Mouse (Mus musculus) embryonic facial prominence, embryonic 11.5 days (tissue): ENCODE data around the gene Lrrc41. TPM values are rescaled to one million over a fixed set of nuclear protein-coding genes. Genes with fewer than 3 reads are reported as not detected.

Source experiments
- ATAC-seq: fragments of 200-750 bp; cut with Nextera tagmentation; replicated peaks from 2 replicates; pipeline ENCODE4 v1.8.0; 2017; ENCODE audit warnings: low read depth; ENCODE audit not compliant: insufficient number of reproducible peaks, low FRiP score, low TSS enrichment
- DNase-seq: peaks from one replicate; pipeline ENCODE4 v3.0.0-alpha.2; 2015; ENCODE audit warnings: low spot score
- H3K27ac ChIP-seq: fragments of 300-500 bp; sonication (generic); replicated peaks from 2 replicates; pipeline ENCODE4 v1.5.1; 2014; ENCODE audit warnings: mild to moderate bottlenecking, low read depth, low read length, control low read depth
- H3K27me3 ChIP-seq: fragments of 300-500 bp; sonication (generic); 2 replicates; pipeline ENCODE4 v1.6.1; 2014; ENCODE audit warnings: mild to moderate bottlenecking, low read length, moderate library complexity, mixed read lengths; ENCODE audit not compliant: control insufficient read depth, insufficient read depth
- H3K36me3 ChIP-seq: fragments of 300-500 bp; sonication (generic); replicated peaks from 2 replicates; pipeline ENCODE4 v1.6.1; 2014; ENCODE audit warnings: low read depth, mild to moderate bottlenecking, low read length, moderate library complexity, mixed read lengths; ENCODE audit not compliant: control insufficient read depth, insufficient read depth
- H3K4me1 ChIP-seq: fragments of 300-500 bp; sonication (generic); 2 replicates; pipeline ENCODE4 v1.6.1; 2014; ENCODE audit warnings: low read length, mixed read lengths; ENCODE audit not compliant: control insufficient read depth, insufficient read depth
- H3K4me2 ChIP-seq: fragments of 300-500 bp; sonication (generic); 2 replicates; pipeline ENCODE4 v1.6.1; 2014; ENCODE audit warnings: low read depth, mild to moderate bottlenecking, control low read depth, low read length, moderate library complexity
- H3K4me3 ChIP-seq: fragments of 300-500 bp; sonication (generic); 2 replicates; pipeline ENCODE4 v1.5.1; 2014; ENCODE audit warnings: low read depth, low read length, control low read depth
- H3K9ac ChIP-seq: fragments of 300-500 bp; sonication (generic); replicated peaks from 2 replicates; pipeline ENCODE4 v1.6.1; 2014; ENCODE audit warnings: mild to moderate bottlenecking, control low read depth, low read length
- H3K9me3 ChIP-seq: fragments of 300-500 bp; sonication (generic); replicated peaks from 2 replicates; pipeline ENCODE4 v1.6.1; 2016; ENCODE audit warnings: mild to moderate bottlenecking, low read length, inconsistent platforms, mixed read lengths; ENCODE audit not compliant: control insufficient read depth
- WGBS: fragments of 180-500 bp; shearing (Covaris S2); extraction: QIAGEN DNeasy Blood & Tissue Kit; methylation state at CpG from one replicate; pipeline ENCODE4 v1.1.7; 2014; 5-methylcytosine and 5-hydroxymethylcytosine counted together
- polyA plus RNA-seq: library from polyadenylated mRNA; unstranded; fragments of >200 nt; fragmentation: Nextera tagmentation; extraction: Ambion mirVana; gene quantifications from 2 replicates; pipeline ENCODE4 v1.2.1, GENCODE M21; 2014

The Lrrc41 gene
- polyA plus RNA-seq, 1 experiment from 2014 or later, result 74.8 TPM

GRCm38 (mm10) chr4:116143891-116144717 is 69.0 kb downstream of the Lrrc41 start:
- Histone ChIP-seq H3K27ac (no peak overlapping the region), H3K27me3 (no peaks in the 10 kb centered on the region), H3K4me1 (no peaks in the 10 kb centered on the region), H3K4me2 (peak overlapping the region; percentile 96), H3K9ac (peak overlapping the region; percentile 76), H3K36me3 (no peaks in the 10 kb centered on the region), H3K9me3 (no peaks in the 10 kb centered on the region), H3K4me3 (peak overlapping the region; percentile 67)
- ATAC-seq (peak; percentile 46), DNase-seq (peak; percentile 75)
- WGBS, result under 1% methylated on average over 47 of the region's 47 CpGs

Other genes starting within 250 kb of the Lrrc41 start
- 2.8 and 4.6 TPM in 2 replicates for gene Mob3c, start 247.2 kb upstream of the Lrrc41 start, polyA plus RNA-seq
- 17.5 and 20.0 TPM in 2 replicates for gene Mknk1, start 236.1 kb upstream of the Lrrc41 start, polyA plus RNA-seq
- not detected in 2 replicates for gene Kncn, start 190.9 kb upstream of the Lrrc41 start, polyA plus RNA-seq
- not detected in 2 replicates for gene 6430628N08Rik, start 184.6 kb upstream of the Lrrc41 start, polyA plus RNA-seq
- 1.0 and 1.4 TPM in 2 replicates for gene Dmbx1, start 135.3 kb upstream of the Lrrc41 start, polyA plus RNA-seq
- 1.4 and 1.8 TPM in 2 replicates for gene Faah, start 57.3 kb upstream of the Lrrc41 start, polyA plus RNA-seq
- 20.5 and 21.3 TPM in 2 replicates for gene Nsun4, start 21.4 kb upstream of the Lrrc41 start, polyA plus RNA-seq
- gene Uqcrh, start 198 bp upstream of the Lrrc41 start, polyA plus RNA-seq, result 445 and 455 TPM in 2 replicates
- 57.6 and 60.1 TPM in 2 replicates for gene Rad54l, start 48.4 kb downstream of the Lrrc41 start, polyA plus RNA-seq
- gene Pomgnt1, start 48.6 kb downstream of the Lrrc41 start, polyA plus RNA-seq, result 52.7 and 56.8 TPM in 2 replicates
- gene Lurap1, start 76.1 kb downstream of the Lrrc41 start, polyA plus RNA-seq, result 1.6 and 2.1 TPM in 2 replicates
- 0.24 TPM in 1 of 2 replicates, not detected in the other for gene Tspan1, start 92.3 kb downstream of the Lrrc41 start, polyA plus RNA-seq
- gene 1700042G07Rik, start 98.1 kb downstream of the Lrrc41 start, polyA plus RNA-seq, result not detected in 2 replicates
- not detected in 2 replicates for gene Gm49337, start 98.1 kb downstream of the Lrrc41 start, polyA plus RNA-seq
- gene Pik3r3, start 146.3 kb downstream of the Lrrc41 start, polyA plus RNA-seq, result 49.0 and 50.5 TPM in 2 replicates